Mouse (Mus musculus): ENCODE data around the gene Rpl18a. TPM values are rescaled to one million over a fixed set of nuclear protein-coding genes. Genes with fewer than 3 reads are reported as not detected.

Gene Rpl18a
- 4,793 TPM for total RNA-seq (2023)

DNA sequence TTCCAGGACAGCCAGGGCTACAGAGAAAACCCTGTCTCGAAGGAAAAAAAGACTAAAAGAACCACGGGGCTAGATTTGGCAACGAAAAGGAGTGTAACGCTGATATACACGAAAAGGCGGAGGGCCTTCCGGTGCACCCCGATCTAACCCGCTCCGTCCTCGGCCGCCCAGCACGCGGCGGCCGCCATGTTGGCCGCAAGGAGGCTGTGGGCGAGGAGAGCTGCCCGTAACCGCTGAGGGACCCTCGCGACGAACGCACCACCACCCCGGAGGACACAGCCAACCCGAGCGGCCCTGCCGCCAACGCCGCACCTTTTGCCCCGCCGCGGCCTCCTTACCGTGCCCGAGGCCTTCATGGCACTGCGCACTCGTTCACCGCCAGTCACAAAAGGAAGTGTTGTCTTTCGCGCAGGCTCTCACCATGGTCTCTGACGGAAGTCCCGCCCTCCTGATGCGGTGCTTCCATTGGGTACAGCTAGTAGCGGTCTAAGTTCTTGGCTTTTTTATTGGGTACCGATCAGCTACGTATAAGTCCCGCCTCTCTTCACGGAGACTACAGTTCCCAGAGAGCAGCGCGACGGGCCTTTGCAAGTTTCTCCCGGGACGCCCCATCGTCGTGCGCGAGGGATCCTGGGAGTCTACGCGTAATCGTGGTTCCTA lies at the start of gene Rpl18a:
Gene Rpl18a (minus strand): TSS at position 392 of the 660 bp plus-strand sequence.

DNA sequence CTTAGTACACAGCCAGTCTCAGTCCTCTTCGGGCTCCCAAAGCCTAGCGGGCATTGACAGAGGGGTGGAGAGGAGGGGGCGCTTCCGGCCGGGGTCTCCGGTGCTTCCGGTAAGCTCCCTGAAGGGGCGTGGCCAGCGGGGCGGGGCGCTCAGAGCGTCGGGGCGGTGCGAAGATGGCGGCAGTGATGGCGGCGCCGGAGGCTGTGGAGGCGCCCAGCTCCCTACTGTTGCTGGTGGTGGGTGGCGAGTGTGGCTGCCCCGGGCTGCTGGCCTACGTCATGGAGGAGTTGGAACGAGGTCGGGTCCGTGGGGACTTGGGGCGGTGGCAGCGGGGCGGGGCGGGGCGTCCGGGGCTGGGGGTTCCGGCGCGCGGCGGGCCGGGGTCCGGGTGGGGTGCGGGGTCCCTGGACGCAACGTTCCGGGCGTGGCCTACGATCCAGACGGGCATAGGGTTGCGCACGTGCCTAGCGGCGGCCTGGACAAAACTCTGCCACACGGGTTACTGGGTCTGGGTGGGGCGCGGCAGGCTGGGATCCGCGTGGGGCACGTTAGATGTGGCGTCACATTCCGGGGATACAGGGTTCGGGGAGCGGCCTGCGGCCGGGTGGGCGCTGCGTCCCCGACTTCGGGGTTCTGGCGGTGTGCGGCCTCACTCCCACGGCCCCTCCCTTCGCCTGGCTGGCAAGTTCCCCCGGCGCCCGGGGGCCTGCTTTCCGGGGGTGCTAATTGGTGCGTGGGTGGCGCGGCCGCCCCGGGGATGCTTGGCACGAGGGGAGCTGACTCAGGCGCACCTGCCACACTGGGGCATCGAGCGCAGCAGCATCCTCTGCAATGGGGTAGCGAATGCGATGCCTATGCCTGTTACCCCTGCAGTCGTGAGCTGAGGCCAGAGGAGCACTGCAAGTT lies 8.9 kb upstream of the Rpl18a start, which contains the start of gene Map1s:
Gene Map1s (plus strand): TSS at position 102 of the 906 bp plus-strand sequence.

DNA sequence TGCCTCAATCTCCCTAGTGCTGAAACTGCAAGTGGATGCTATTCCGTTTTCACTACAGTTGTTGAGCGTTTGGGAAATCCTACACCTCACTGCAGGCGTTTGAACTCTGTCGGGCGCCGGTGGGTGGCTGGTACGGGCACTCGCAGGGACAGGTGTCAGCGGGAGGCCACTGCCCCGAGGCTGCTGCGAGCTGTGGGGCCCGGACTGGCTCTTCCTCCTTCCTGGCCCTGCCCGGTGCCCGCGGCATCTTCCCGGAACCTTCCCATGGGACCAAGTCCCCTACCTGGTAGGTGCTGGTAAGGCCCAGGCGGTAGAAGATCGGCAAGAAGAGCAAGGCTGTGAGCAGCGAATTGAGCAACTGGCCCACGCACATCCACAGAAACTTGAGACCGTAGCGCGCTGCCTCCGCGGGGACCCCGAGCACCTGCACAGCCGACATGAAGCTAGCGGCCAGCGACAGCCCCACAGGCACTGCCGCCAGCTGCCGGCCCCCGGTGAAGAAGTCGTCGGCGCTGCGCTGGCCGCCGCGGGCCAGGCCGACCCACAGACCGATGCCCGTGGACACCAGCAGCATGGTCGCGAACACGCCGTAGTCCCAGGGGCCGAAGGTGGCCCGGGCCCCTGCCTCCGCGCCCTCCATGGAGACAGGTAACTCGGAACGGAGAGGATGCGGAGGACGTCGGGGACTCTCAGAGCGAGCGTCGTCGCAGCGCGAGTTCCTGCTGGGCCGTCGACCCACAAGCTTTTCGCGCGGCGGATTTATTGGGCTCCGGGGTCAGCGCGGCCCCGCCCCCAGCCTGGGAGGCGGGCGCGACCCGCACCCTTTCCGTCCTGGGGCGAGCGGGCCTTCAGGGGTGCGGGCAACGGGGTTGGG lies 5.0 kb downstream of the Rpl18a start, which contains the start of gene Slc5a5:
Gene Slc5a5 (minus strand): TSS at position 736 of the 874 bp plus-strand sequence.

DNA sequence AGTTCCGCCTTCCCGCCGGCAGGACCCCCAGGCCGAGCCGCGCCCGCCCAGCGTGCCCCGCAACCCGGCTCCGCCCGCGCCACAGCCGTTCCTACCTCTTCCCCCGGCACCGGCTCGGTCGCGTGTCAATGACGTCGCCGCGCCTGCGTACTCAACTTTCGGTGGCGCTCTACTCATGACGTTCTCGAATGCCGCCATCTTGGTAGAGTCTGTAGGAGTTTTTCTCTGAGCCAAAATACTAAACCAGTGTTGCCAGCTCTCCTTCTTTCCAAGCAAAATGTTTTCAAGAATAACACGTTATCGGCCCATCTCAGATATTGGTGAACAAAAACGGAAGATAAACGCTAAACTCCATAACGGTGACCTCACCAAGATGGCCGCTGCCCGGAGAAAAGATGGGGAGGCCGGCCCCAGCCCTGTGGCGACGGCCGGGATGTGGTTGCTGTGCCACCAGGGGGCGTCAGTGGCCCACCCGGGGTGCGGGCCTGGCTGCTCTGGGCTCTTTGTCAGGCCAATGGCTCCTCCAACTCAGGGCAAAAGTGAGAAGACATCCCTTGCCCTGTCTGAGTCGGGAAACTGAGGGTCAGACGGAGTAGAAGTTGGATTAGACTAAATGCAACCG lies 23.7 kb downstream of the Rpl18a start, which contains the start of gene Ccdc124:
Gene Ccdc124 (minus strand): TSS at position 572 of the 622 bp plus-strand sequence.

DNA sequence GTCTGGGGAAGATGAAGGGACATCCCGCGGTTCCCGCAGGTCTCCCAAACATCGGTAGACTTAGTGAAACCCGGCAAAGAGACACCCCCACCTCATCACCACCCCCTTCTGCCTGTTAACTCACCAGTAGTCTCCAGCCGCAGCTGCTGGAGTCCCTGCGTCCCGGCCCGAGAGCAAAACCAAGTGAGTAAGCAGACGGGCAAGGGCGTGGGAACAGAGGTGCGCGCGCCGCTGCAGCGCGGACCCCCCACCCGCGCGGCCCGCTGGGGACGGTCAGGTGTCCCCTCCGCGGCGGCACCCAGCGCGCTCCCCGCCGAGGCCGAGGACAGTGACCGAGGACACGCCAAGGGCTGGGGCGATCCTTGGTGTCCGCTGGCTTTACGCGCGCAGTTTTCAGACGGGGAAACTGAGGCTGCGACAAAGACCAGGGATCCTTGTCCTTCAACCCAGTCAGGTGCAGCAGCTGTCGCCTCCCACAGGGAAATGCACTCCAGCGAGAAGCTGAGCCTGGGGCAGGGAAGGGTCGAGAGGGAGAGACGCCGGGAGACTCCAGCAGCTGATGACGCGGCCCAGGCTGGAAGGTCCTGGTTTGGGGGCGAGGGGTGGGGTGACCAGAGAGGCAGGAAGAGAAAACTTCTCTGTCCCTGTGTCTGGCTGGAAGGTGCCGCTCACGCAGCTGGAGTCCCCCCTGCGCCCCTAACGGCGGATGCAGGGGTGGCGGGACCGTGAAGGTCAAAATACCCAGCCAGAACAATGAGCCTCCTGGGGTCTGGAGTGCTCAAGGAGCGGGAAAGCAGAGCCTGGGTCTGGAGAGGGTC lies 34.2 kb downstream of the Rpl18a start, which contains the start of gene Kcnn1:
Gene Kcnn1 (minus strand): TSS at position 435 of the 818 bp plus-strand sequence.

Other genes with a start within 250 kb of the Rpl18a start
- 2.0 TPM for gene Pgpep1, start 237.0 kb downstream of the Rpl18a start, total RNA-seq (2023)
- 109 TPM for gene Lsm4, start 224.2 kb downstream of the Rpl18a start, total RNA-seq (2023)
- 1,593 TPM for gene Jund, start 198.5 kb downstream of the Rpl18a start, total RNA-seq (2023)
- gene Iqcn, start 194.0 kb downstream of the Rpl18a start, total RNA-seq (2023) = 9.8 TPM
- not detected for gene Gm3336, start 178.9 kb downstream of the Rpl18a start, total RNA-seq (2023)
- gene Pde4c, start 173.7 kb downstream of the Rpl18a start, total RNA-seq (2023) = 0.30 TPM
- 7.0 TPM for gene Rab3a, start 142.7 kb downstream of the Rpl18a start, total RNA-seq (2023)
- 19.3 TPM for gene Mpv17l2, start 136.5 kb downstream of the Rpl18a start, total RNA-seq (2023)
- gene Pik3r2, start 120.7 kb downstream of the Rpl18a start, total RNA-seq (2023) = 18.3 TPM
- gene Mast3, start 92.4 kb downstream of the Rpl18a start, total RNA-seq (2023) = 171 TPM
- gene Il12rb1, start 89.0 kb downstream of the Rpl18a start, total RNA-seq (2023) = 2.2 TPM
- 38.4 TPM for gene Arrdc2, start 57.7 kb downstream of the Rpl18a start, total RNA-seq (2023)
- not detected for gene Kcnn1, start 34.2 kb downstream of the Rpl18a start, total RNA-seq (2023)
- gene Ccdc124, start 23.5 kb downstream of the Rpl18a start, total RNA-seq (2023) = 44.1 TPM
- 0.18 TPM for gene Slc5a5, start 4.7 kb downstream of the Rpl18a start, total RNA-seq (2023)
- 53.1 TPM for gene Map1s, start 8.5 kb upstream of the Rpl18a start, total RNA-seq (2023)

Measured in CD4-positive naive resting alpha-beta T cell, adult 57 days (primary cell).